Mouse (Mus musculus): Measurements from ENCODE around the gene Cmpk2.

DNA sequence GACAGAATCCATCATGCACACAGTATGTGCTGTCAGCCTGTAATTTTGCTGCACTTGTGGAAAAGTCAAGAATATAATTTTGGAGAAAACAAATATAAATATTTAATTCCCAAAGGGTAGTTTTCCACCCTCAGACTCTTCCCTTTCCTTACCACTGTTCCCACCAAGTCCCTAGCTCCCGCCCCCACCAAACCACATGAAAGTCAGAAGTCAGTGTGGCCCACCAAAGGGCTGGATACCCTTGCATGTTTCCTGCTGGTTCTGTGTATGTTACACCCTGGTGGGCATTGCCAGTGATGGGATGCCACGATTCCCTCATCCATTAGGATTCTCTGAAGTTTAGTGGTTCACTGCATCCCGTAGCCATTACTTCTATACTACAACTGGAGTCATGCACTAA is 32.0 kb downstream of the Cmpk2 start:
- no peak for TF ChIP-seq CTCF (IDR thresholded peaks at IDR 0.05; ENCODE audit: insufficient read depth, low read length)
- TF ChIP-seq POLR2A (IDR thresholded peaks at IDR 0.05; ENCODE audit: borderline replicate concordance, extremely low read depth, low read depth, low read length), result no peak

All from lung, adult 2 months (tissue).